Mouse (Mus musculus) embryo, embryonic 11.5 days (tissue): ENCODE measurements around the gene Polr2j.

ENCODE experiments used
- DNase-seq: peaks from one replicate; pipeline ENCODE4 v3.0.0-alpha.2; 2012; ENCODE audit warnings: low read depth, low spot score

Gene Polr2j

DNA sequence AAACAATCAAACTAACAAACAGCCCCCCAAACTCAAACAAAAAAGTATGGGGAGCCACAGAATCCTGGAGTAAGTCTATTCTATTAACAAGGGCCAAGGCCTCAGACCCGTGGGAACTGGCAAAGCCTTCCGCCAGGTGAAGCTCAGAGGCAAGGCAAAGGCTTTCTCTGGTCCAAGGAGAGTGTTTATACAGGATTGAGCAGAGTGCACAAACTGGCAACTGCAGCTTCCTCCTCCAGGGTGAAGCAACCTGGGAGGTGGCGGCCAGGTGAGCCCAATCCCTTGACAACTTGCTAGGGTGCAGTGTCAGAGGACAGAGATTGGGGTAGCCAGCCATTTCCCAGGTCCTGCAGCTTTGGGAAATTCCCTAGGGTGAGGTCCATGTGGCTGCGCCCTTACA is 50.9 kb downstream of the Polr2j start:
- DNase-seq, result no peak

- DNase-seq, result no peak
Observed at GRCm38 (mm10) chr5:136168071-136168470, 51.6 kb downstream of the Polr2j start.

DNA sequence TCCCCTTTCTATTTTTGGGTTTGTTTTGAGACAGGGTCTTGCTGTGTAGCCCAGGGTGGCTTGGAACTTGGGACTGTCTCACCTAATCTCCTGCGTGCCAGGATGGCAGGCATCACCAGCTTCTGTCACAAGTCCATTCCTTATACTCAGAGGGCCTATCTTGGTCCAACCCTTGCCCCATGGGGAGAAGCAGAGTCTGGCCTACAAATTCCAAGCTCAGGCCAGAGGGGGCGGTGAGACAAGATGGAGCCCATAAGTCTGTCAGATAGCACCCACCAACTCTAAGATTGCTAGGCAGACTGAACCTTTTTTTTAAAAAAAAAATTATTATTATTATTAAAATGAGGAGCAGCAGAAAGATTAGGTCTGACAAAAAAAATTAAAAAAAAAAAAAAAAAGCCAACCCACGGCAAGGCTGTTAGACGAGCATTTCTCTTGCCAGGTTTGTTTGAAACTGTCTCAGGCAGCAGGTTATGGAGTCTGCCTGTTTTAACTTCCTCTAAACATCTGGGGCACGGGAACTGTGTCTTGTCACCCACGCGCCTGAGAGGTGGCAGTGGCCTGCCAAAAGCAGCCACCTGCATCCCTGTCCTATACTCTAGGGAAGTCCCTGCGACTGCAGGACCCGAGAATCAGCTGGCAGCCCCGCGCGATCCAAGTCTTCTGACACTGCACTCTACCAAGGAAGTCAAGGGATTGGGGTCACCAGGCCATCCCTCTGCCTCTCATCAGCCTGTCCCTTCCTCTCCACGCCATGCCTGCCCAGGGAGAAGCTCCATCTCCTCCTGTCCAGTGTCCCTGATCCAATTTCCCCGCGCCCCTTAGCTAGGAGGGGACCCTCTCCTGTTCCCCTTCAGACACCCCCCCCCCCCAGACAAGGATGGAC is 53.4 kb downstream of the Polr2j start:
- no peak for DNase-seq

- DNase-seq, result peak; percentile 62
Observed at GRCm38 (mm10) chr5:136170512-136171362, 54.3 kb downstream of the Polr2j start, which contains the start of gene Orai2. Gene Orai2 (minus strand): TSS chr5:136170713.

DNA sequence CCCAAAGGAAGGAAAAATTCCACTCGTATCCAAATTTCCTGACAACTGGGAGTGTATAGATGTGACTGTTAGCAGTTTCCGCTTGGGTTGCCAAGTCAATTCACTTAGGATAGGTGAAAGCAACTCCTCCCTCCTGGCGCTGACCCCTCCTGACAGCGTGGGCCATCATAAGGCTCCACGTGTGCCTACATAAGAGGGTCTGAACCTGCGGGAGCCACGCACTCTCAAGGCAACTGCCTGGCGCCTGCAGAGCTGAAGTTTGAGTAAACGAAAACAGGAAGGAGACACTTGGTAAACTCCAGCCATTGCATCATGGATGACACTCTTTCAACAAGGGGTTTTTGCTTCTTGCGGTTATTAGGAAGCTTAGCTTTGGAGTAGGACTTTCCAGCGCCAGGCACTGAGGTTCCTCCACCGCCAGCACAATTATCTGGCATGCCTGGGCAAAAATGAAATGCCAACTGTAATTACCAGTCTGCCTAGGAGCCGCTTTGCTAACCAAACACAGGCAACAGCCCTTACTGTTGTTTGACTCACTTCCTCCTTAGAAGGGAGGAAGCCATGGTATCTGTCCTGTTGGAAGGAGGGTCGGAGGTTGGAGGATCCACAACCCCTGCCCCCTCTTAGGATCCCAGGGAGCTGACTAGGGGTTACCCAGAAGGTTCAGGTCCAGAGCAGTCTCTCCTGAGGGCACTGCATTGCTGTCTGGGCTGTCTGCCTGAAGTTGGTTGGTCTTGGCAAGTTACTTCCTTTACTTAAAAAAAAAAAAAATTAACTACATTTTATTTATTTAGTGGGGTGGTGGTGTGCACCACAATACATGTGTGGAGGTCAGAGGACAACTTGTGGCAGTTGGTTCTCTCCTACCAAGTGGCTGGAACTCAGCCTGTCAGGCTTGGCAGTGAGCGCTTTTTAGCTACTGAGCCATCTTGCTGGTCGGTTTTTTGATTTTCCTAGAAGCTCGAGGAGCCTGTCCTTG is 55.2 kb downstream of the Polr2j start:
- no peak for DNase-seq
